Mouse (Mus musculus) spleen, adult 2 months (tissue): ENCODE data around the gene Ccnl2. TPM values are rescaled to one million over a fixed set of nuclear protein-coding genes. Genes with fewer than 3 reads are reported as not detected.
A peak's percentile ranks its signal among the peaks of the same experiment; 100 is the strongest.

Experiments
- DNase-seq, 2 experiments: peaks; one replicate each; pipeline versions ENCODE4 v3.0.0 to v3.0.0-alpha.2; 2012 to 2021; ENCODE audit warnings: low spot score in 2 of 2, low read depth in 1 of 2
- H3K27ac ChIP-seq: fragments of 200-500 bp; 2 replicates; pipeline ENCODE4 v1.5.1; 2012; ENCODE audit warnings: low read length, inconsistent platforms; ENCODE audit not compliant: insufficient read depth
- H3K27me3 ChIP-seq: fragments of 200-500 bp; 2 replicates; pipeline ENCODE4 v1.6.1; 2012; ENCODE audit warnings: mild to moderate bottlenecking, moderate library complexity, low read length, inconsistent platforms; ENCODE audit not compliant: control insufficient read depth, insufficient read depth
- H3K36me3 ChIP-seq: fragments of 200-500 bp; 2 replicates; pipeline ENCODE4 v1.6.1; 2012; ENCODE audit warnings: mild to moderate bottlenecking, low read length, inconsistent platforms; ENCODE audit not compliant: control insufficient read depth, insufficient read depth
- H3K4me1 ChIP-seq: fragments of 200-500 bp; 2 replicates; pipeline ENCODE4 v1.6.1; 2011; ENCODE audit warnings: inconsistent platforms; ENCODE audit not compliant: control insufficient read depth, insufficient read depth, insufficient read length
- H3K4me3 ChIP-seq: fragments of 200-500 bp; 2 replicates; pipeline ENCODE4 v1.5.1; 2011; ENCODE audit warnings: mild to moderate bottlenecking, inconsistent platforms; ENCODE audit not compliant: insufficient read depth, insufficient read length; ENCODE audit errors: extremely low read depth
- CTCF ChIP-seq: fragments of 200-500 bp; IDR thresholded peaks from 2 replicates; pipeline ENCODE4 v1.5.1; 2011; ENCODE audit warnings: mild to moderate bottlenecking, inconsistent platforms; ENCODE audit not compliant: insufficient read depth, insufficient read length, insufficient replicate concordance; ENCODE audit errors: extremely low read depth
- POLR2A ChIP-seq: fragments of 200-500 bp; IDR thresholded peaks from 2 replicates; pipeline ENCODE4 v1.6.1; 2011; ENCODE audit warnings: low read depth, low read length, inconsistent platforms
- WGBS: fragments of 180-500 bp; shearing (Covaris S2); methylation state at CpG from one replicate; pipeline ENCODE4 v1.1.7; 2018; 5-methylcytosine and 5-hydroxymethylcytosine counted together
- polyA plus RNA-seq: library from polyadenylated mRNA; depleted of rRNA; stranded (reverse); fragments of >200 nt; gene quantifications from 2 replicates; pipeline ENCODE4 v1.2.3, GENCODE M21; 2012

The Ccnl2 gene
- polyA plus RNA-seq, 1 experiment, result 56.2 TPM

- no peak for DNase-seq
- H3K27ac ChIP-seq, result no peak within 1 kb of the TSS
- TF ChIP-seq CTCF (no peak), POLR2A (no peak)
- no peaks in the 10 kb centered on the region for H3K27me3 ChIP-seq
- no peaks in the 10 kb centered on the region for H3K36me3 ChIP-seq
- H3K4me1 ChIP-seq, result no peaks in the 10 kb centered on the region
- 88% methylated on average over 3 of the region's 3 CpGs for WGBS
- no peak within 1 kb of the TSS for H3K4me3 ChIP-seq
These were observed 22.2 kb upstream of the Ccnl2 start, which contains the start of gene Ankrd65 for GRCm38 (mm10) chr4:155790021-155790489. Ankrd65 (plus strand) TSS chr4:155790439.

DNA sequence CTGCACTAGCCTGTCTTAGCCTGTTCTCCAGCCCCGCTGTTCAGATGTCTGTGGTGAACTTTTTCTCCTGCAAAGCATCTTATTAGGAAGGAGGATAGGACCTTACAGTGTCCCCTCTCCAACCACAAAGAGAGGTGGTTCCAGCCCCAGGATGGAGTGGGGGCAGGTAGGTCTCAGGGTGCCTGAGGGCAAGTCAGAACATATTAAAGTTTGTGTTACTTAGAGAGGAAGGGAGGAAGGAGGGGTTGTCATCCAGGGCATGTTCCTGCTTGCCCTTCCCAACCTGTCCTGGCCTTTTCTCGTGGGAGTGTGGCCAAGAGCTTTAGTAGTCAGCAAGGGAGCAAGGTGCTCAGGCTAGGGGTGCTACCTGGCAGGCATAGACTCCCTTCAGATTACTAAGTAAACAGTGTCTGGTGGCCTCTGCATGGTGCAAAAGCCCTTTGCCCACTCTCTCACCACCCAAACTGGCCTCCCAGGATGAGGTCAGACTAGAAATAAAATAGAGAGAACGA lies 21.6 kb upstream of the Ccnl2 start:
- Histone ChIP-seq H3K27ac (no peak overlapping the region), H3K27me3 (no peaks in the 10 kb centered on the region), H3K4me3 (no peak overlapping the region), H3K4me1 (no peaks in the 10 kb centered on the region), H3K36me3 (no peaks in the 10 kb centered on the region)
- no peak for DNase-seq
- WGBS, result 77% methylated on average over 3 of the region's 3 CpGs
- no peak for TF ChIP-seq POLR2A
- no peak for TF ChIP-seq CTCF

- H3K4me3 ChIP-seq, result no peak overlapping the region
- DNase-seq, result no peak
- no peaks in the 10 kb centered on the region for H3K36me3 ChIP-seq
- no peak overlapping the region for H3K27ac ChIP-seq
- no peak for TF ChIP-seq CTCF
- TF ChIP-seq POLR2A, result no peak
- H3K27me3 ChIP-seq, result no peaks in the 10 kb centered on the region
- H3K4me1 ChIP-seq, result no peaks in the 10 kb centered on the region
- WGBS, result 85% methylated on average over 24 of the region's 24 CpGs
These were observed 20.9 kb upstream of the Ccnl2 start for GRCm38 (mm10) chr4:155791240-155791933.

GRCm38 (mm10) chr4:155793730-155794129 lies 18.6 kb upstream of the Ccnl2 start:
- Histone ChIP-seq H3K36me3 (no peaks in the 10 kb centered on the region), H3K4me3 (no peak overlapping the region), H3K4me1 (no peaks in the 10 kb centered on the region), H3K27me3 (no peaks in the 10 kb centered on the region; the same call in 1 of the 2 replicates), H3K27ac (no peak overlapping the region)
- no peak for DNase-seq
- TF ChIP-seq POLR2A (no peak), CTCF (no peak)
- WGBS, result 78% methylated on average over 2 of the region's 2 CpGs

- DNase-seq, result no peak
- TF ChIP-seq POLR2A, result no peak
- TF ChIP-seq CTCF, result no peak
- 100% methylated on average over 1 of the region's 1 CpGs for WGBS
These were observed 10.2 kb upstream of the Ccnl2 start for GRCm38 (mm10) chr4:155802075-155802474.

DNA sequence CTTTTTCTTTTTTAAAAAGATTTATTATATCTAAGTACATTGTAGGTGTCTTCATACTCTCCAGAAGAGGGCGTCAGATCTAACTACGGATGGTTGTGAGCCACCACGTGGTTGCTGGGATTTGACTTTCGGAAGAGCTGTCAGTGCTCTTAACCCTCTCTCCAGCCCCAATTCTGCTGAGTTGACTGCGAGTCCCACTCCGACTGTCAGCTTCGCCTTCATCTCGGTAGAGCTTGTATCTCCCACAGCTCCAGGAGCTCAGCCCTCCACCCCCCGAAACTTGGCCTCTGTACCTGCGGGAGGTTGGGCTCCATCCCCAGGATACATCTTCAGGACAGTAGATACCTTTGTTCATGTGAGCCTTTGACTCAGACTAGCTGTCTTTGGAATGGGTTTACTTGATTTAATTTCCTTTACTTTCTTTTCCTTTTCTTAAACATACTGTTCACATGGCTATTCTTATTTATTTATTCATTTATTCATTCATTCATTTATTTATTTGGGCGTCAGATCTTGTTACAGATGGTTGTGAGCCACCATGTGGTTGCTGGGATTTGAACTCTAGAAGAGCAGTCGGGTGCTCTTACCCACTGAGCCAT lies 9.4 kb upstream of the Ccnl2 start, which contains the start of gene Mrpl20:
TSS of gene Mrpl20 (plus strand) at position 138 of the 599 bp plus-strand sequence.
- 7% methylated on average over 12 of the region's 12 CpGs for WGBS
- Histone ChIP-seq H3K27me3 (no peaks in the 10 kb centered on the region), H3K27ac (peak within 1 kb of the TSS; percentile 59), H3K4me3 (peak within 1 kb of the TSS; percentile 95), H3K36me3 (peaks cover 10% of the 10 kb centered on the region), H3K4me1 (peaks cover 6% of the 10 kb centered on the region; the same call in 1 of the 2 replicates)
- no peak for TF ChIP-seq POLR2A
- TF ChIP-seq CTCF, result no peak
- peak in 1 of 2 experiments; percentile 26 for DNase-seq

More at GRCm38 (mm10) chr4:155802075-155802474, 10.2 kb upstream of the Ccnl2 start:
- H3K27me3 ChIP-seq, result no peaks in the 10 kb centered on the region
- peaks cover 6% of the 10 kb centered on the region; the same call in 1 of the 2 replicates for H3K4me1 ChIP-seq
- no peak overlapping the region for H3K4me3 ChIP-seq
- no peak overlapping the region for H3K27ac ChIP-seq
- H3K36me3 ChIP-seq, result peaks cover 5% of the 10 kb centered on the region
